Mouse (Mus musculus): ENCODE measurements around the gene Tmppe.
A peak's percentile ranks its signal among the peaks of the same experiment; 100 is the strongest.

The Tmppe gene

GRCm38 (mm10) chr9:114395258-114395657, 5.6 kb upstream of the Tmppe start:
- no peak for DNase-seq

- no peak for DNase-seq
Observed at GRCm38 (mm10) chr9:114399680-114400079, 1.2 kb upstream of the Tmppe start.

GRCm38 (mm10) chr9:114400588-114400948, 337 bp upstream of the Tmppe start:
- DNase-seq = no peak

GRCm38 (mm10) chr9:114401685-114402080, 778 bp downstream of the Tmppe start:
- DNase-seq = peak; percentile 57

GRCm38 (mm10) chr9:114407676-114408075, 6.8 kb downstream of the Tmppe start:
- no peak for DNase-seq

GRCm38 (mm10) chr9:114410313-114410862, 9.5 kb downstream of the Tmppe start:
- no peak for DNase-seq

GRCm38 (mm10) chr9:114411295-114411694, 10.4 kb downstream of the Tmppe start:
- DNase-seq = no peak

GRCm38 (mm10) chr9:114412406-114412805, 11.5 kb downstream of the Tmppe start:
- no peak for DNase-seq

- DNase-seq = peak; percentile 34
Observed at GRCm38 (mm10) chr9:114413866-114414265, 13.0 kb downstream of the Tmppe start.

GRCm38 (mm10) chr9:114415701-114416100, 14.8 kb downstream of the Tmppe start:
- DNase-seq = peak; percentile 72

GRCm38 (mm10) chr9:114416646-114417517, 16.0 kb downstream of the Tmppe start:
- DNase-seq = peak; percentile 18

GRCm38 (mm10) chr9:114418187-114418586, 17.3 kb downstream of the Tmppe start:
- peak; percentile 75 for DNase-seq

- no peak for DNase-seq
Observed at GRCm38 (mm10) chr9:114420443-114420842, 19.5 kb downstream of the Tmppe start.

- no peak for DNase-seq
Observed at GRCm38 (mm10) chr9:114421045-114421444, 20.1 kb downstream of the Tmppe start.

GRCm38 (mm10) chr9:114421797-114422196, 20.9 kb downstream of the Tmppe start:
- no peak for DNase-seq

- no peak for DNase-seq
Observed at GRCm38 (mm10) chr9:114425576-114425975, 24.7 kb downstream of the Tmppe start.

GRCm38 (mm10) chr9:114426201-114426600, 25.3 kb downstream of the Tmppe start:
- peak; percentile 46 for DNase-seq

- no peak for DNase-seq
Observed at GRCm38 (mm10) chr9:114427425-114427824, 26.5 kb downstream of the Tmppe start.

GRCm38 (mm10) chr9:114428103-114428834, 27.4 kb downstream of the Tmppe start:
- no peak for DNase-seq

- no peak for DNase-seq
Observed at GRCm38 (mm10) chr9:114435668-114436067, 34.8 kb downstream of the Tmppe start.

- DNase-seq = no peak
Observed at GRCm38 (mm10) chr9:114440548-114440947, 39.6 kb downstream of the Tmppe start.

GRCm38 (mm10) chr9:114442225-114442624, 41.3 kb downstream of the Tmppe start:
- no peak for DNase-seq

- no peak for DNase-seq
Observed at GRCm38 (mm10) chr9:114442893-114443292, 42.0 kb downstream of the Tmppe start.

GRCm38 (mm10) chr9:114443351-114443750, 42.4 kb downstream of the Tmppe start:
- no peak for DNase-seq
